Mouse (Mus musculus): ENCODE measurements around the gene Tfcp2. TPM values are rescaled to one million over a fixed set of nuclear protein-coding genes. Genes with fewer than 3 reads are reported as not detected.
"Not testable (repeated sequence)": the region's sequence is repeated elsewhere in the genome, so short reads cannot be mapped to it uniquely, and the experiment has no call there.

Gene Tfcp2
- total RNA-seq, 2 experiments from 2014 or later, result 9.2 to 10.8 TPM

GRCm38 (mm10) chr15:100491966-100492365 is 59.8 kb downstream of the Tfcp2 start:
- no peak for DNase-seq
- intact Hi-C loops (cut with DNase I), result no loop called here

- no peak for DNase-seq
- intact Hi-C loops (cut with DNase I), result no loop called here
These were observed 62.5 kb downstream of the Tfcp2 start for GRCm38 (mm10) chr15:100489263-100489662.

- intact Hi-C loops (cut with DNase I); DNase-seq: not testable (repeated sequence)
These were observed 63.5 kb downstream of the Tfcp2 start for GRCm38 (mm10) chr15:100488297-100488696.

GRCm38 (mm10) chr15:100487050-100487449 is 64.8 kb downstream of the Tfcp2 start:
- no peak for DNase-seq
- intact Hi-C loops (cut with DNase I), result no loop called here

- no peak for DNase-seq
- intact Hi-C loops (cut with DNase I), result no loop called here
These were observed 65.4 kb downstream of the Tfcp2 start for GRCm38 (mm10) chr15:100486450-100486849.

GRCm38 (mm10) chr15:100485576-100485975 is 66.2 kb downstream of the Tfcp2 start:
- intact Hi-C loops (cut with DNase I), result no loop called here
- DNase-seq, result peak in 1 of 2 experiments; percentile 29

GRCm38 (mm10) chr15:100478925-100479324 is 72.9 kb downstream of the Tfcp2 start:
- intact Hi-C loops (cut with DNase I), result no loop called here
- DNase-seq, result no peak

- no peak for DNase-seq
- intact Hi-C loops (cut with DNase I), result no loop called here
These were observed 73.5 kb downstream of the Tfcp2 start for GRCm38 (mm10) chr15:100478351-100478750.

- intact Hi-C loops (cut with DNase I), result no loop called here
These were observed 77.8 kb downstream of the Tfcp2 start for GRCm38 (mm10) chr15:100473926-100474503.

GRCm38 (mm10) chr15:100470037-100470436 is 81.8 kb downstream of the Tfcp2 start:
- no peak for DNase-seq
- intact Hi-C loops (cut with DNase I), result no loop called here

More at GRCm38 (mm10) chr15:100473926-100474503, 77.8 kb downstream of the Tfcp2 start:
- no peak for DNase-seq

GRCm38 (mm10) chr15:100469189-100469545 is 82.6 kb downstream of the Tfcp2 start:
- intact Hi-C loops (cut with DNase I), result loop anchor here (5.0 kb wide), 2 partner anchors 143 to 213 kb away; no protein-coding TSS in a partner anchor
- no peak for DNase-seq

- intact Hi-C loops (cut with DNase I), result loop anchor here (5.0 kb wide), 2 partner anchors 144 to 214 kb away; no protein-coding TSS in a partner anchor
- DNase-seq, result peak; percentile 81 to 85
These were observed 83.3 kb downstream of the Tfcp2 start, which contains the start of gene Letmd1 for GRCm38 (mm10) chr15:100468295-100469188. Gene Letmd1 (plus strand): TSS chr15:100469023.

GRCm38 (mm10) chr15:100467738-100468137 is 84.1 kb downstream of the Tfcp2 start:
- DNase-seq, result no peak
- intact Hi-C loops (cut with DNase I), result loop anchor here (5.0 kb wide), 2 partner anchors 145 to 215 kb away; no protein-coding TSS in a partner anchor

GRCm38 (mm10) chr15:100465432-100465831 is 86.4 kb downstream of the Tfcp2 start:
- intact Hi-C loops (cut with DNase I), result loop anchor here (5.0 kb wide), 2 partner anchors 147 to 217 kb away; no protein-coding TSS in a partner anchor
- DNase-seq, result no peak

GRCm38 (mm10) chr15:100463712-100464111 is 88.1 kb downstream of the Tfcp2 start:
- peak; percentile 47 to 61 for DNase-seq
- intact Hi-C loops (cut with DNase I), result no loop called here

GRCm38 (mm10) chr15:100462086-100462485 is 89.7 kb downstream of the Tfcp2 start:
- intact Hi-C loops (cut with DNase I), result no loop called here
- no peak for DNase-seq

- no peak for DNase-seq
- intact Hi-C loops (cut with DNase I), result no loop called here
These were observed 90.2 kb downstream of the Tfcp2 start for GRCm38 (mm10) chr15:100461646-100462045.

GRCm38 (mm10) chr15:100460942-100461341 is 90.9 kb downstream of the Tfcp2 start:
- intact Hi-C loops (cut with DNase I), result no loop called here
- DNase-seq, result no peak

- intact Hi-C loops (cut with DNase I), result loop anchor here (5.0 to 10.0 kb wide), 2 partner anchors 66 to 193 kb away; no protein-coding TSS in a partner anchor
- DNase-seq, result peak in 1 of 2 experiments; percentile 28
These were observed 93.8 kb downstream of the Tfcp2 start for GRCm38 (mm10) chr15:100458055-100458454.

- intact Hi-C loops (cut with DNase I), result loop anchor here (5.0 to 10.0 kb wide), 2 partner anchors 65 to 193 kb away; no protein-coding TSS in a partner anchor
- DNase-seq, result peak; percentile 44 to 47
These were observed 94.5 kb downstream of the Tfcp2 start for GRCm38 (mm10) chr15:100457340-100457739.
